Mouse (Mus musculus): ENCODE measurements around the gene Cyfip1. TPM values are rescaled to one million over a fixed set of nuclear protein-coding genes. Genes with fewer than 3 reads are reported as not detected.

Cyfip1 gene
- total RNA-seq, 2 experiments from 2014 or later = 48.2 to 81.1 TPM

GRCm38 (mm10) chr7:55859956-55860355 lies 18.4 kb downstream of the Cyfip1 start:
- ATAC-seq (replicated peaks; ENCODE audit: poor library complexity, severe bottlenecking) = no peak

- ATAC-seq (replicated peaks; ENCODE audit: poor library complexity, severe bottlenecking) = no peak
Measured at GRCm38 (mm10) chr7:55861175-55861574, 19.6 kb downstream of the Cyfip1 start.

GRCm38 (mm10) chr7:55865044-55865443 lies 23.5 kb downstream of the Cyfip1 start:
- no peak for ATAC-seq (replicated peaks; ENCODE audit: poor library complexity, severe bottlenecking)

- ATAC-seq (replicated peaks; ENCODE audit: poor library complexity, severe bottlenecking) = no peak
Measured at GRCm38 (mm10) chr7:55865750-55866416, 24.3 kb downstream of the Cyfip1 start.

GRCm38 (mm10) chr7:55868247-55868646 lies 26.7 kb downstream of the Cyfip1 start:
- peak; percentile 91 for ATAC-seq (replicated peaks; ENCODE audit: poor library complexity, severe bottlenecking)

- ATAC-seq (replicated peaks; ENCODE audit: poor library complexity, severe bottlenecking) = 0 out of 2 replicates have a peak, but pooled peaks have one; percentile 38
Measured at GRCm38 (mm10) chr7:55869220-55869619, 27.7 kb downstream of the Cyfip1 start.

- 0 out of 2 replicates have a peak, but pooled peaks have one; percentile 6 for ATAC-seq (replicated peaks; ENCODE audit: poor library complexity, severe bottlenecking)
Measured at GRCm38 (mm10) chr7:55870340-55871020, 28.9 kb downstream of the Cyfip1 start.

- ATAC-seq (replicated peaks; ENCODE audit: poor library complexity, severe bottlenecking) = no peak
Measured at GRCm38 (mm10) chr7:55871476-55871875, 29.9 kb downstream of the Cyfip1 start.

GRCm38 (mm10) chr7:55874703-55875102 lies 33.2 kb downstream of the Cyfip1 start:
- peak; percentile 55; the same call in 1 of the 2 replicates for ATAC-seq (replicated peaks; ENCODE audit: poor library complexity, severe bottlenecking)

GRCm38 (mm10) chr7:55877721-55878120 lies 36.2 kb downstream of the Cyfip1 start:
- ATAC-seq (replicated peaks; ENCODE audit: poor library complexity, severe bottlenecking) = no peak

- ATAC-seq (replicated peaks; ENCODE audit: poor library complexity, severe bottlenecking) = no peak
Measured at GRCm38 (mm10) chr7:55880882-55881281, 39.3 kb downstream of the Cyfip1 start.

GRCm38 (mm10) chr7:55888603-55889002 lies 47.1 kb downstream of the Cyfip1 start:
- ATAC-seq (replicated peaks; ENCODE audit: poor library complexity, severe bottlenecking) = no peak

GRCm38 (mm10) chr7:55889996-55890395 lies 48.5 kb downstream of the Cyfip1 start:
- no peak for ATAC-seq (replicated peaks; ENCODE audit: poor library complexity, severe bottlenecking)

GRCm38 (mm10) chr7:55890731-55891130 lies 49.2 kb downstream of the Cyfip1 start:
- no peak for ATAC-seq (replicated peaks; ENCODE audit: poor library complexity, severe bottlenecking)

- peak; percentile 27 for ATAC-seq (replicated peaks; ENCODE audit: poor library complexity, severe bottlenecking)
Measured at GRCm38 (mm10) chr7:55891797-55892196, 50.3 kb downstream of the Cyfip1 start.

GRCm38 (mm10) chr7:55903766-55904165 lies 62.2 kb downstream of the Cyfip1 start:
- ATAC-seq (replicated peaks; ENCODE audit: poor library complexity, severe bottlenecking) = no peak

GRCm38 (mm10) chr7:55905449-55905848 lies 63.9 kb downstream of the Cyfip1 start:
- no peak for ATAC-seq (replicated peaks; ENCODE audit: poor library complexity, severe bottlenecking)

- ATAC-seq (replicated peaks; ENCODE audit: poor library complexity, severe bottlenecking) = peak; percentile 37
Measured at GRCm38 (mm10) chr7:55909519-55909918, 68.0 kb downstream of the Cyfip1 start.

GRCm38 (mm10) chr7:55910356-55910755 lies 68.8 kb downstream of the Cyfip1 start:
- no peak for ATAC-seq (replicated peaks; ENCODE audit: poor library complexity, severe bottlenecking)

- no peak for ATAC-seq (replicated peaks; ENCODE audit: poor library complexity, severe bottlenecking)
Measured at GRCm38 (mm10) chr7:55911371-55911770, 69.8 kb downstream of the Cyfip1 start.

GRCm38 (mm10) chr7:55912118-55912517 lies 70.6 kb downstream of the Cyfip1 start:
- no peak for ATAC-seq (replicated peaks; ENCODE audit: poor library complexity, severe bottlenecking)

GRCm38 (mm10) chr7:55918365-55918764 lies 76.8 kb downstream of the Cyfip1 start:
- ATAC-seq (replicated peaks; ENCODE audit: poor library complexity, severe bottlenecking) = peak; percentile 99

Data from granulocyte monocyte progenitor cell, adult 5-6 weeks (primary cell).